Mouse (Mus musculus) megakaryocyte, embryonic 14.5 days (primary cell): ENCODE measurements around the gene Ttll10.

Experiments
- FLI1 ChIP-seq: IDR thresholded peaks from 2 replicates; pipeline ENCODE4 v1.6.1; 2012; ENCODE audit warnings: low read length, inconsistent platforms, mixed read lengths
- GATA1 ChIP-seq: IDR thresholded peaks from 3 replicates; pipeline ENCODE4 v1.6.1; 2012; ENCODE audit warnings: mixed read lengths, low read length, inconsistent platforms, borderline replicate concordance

DNA sequence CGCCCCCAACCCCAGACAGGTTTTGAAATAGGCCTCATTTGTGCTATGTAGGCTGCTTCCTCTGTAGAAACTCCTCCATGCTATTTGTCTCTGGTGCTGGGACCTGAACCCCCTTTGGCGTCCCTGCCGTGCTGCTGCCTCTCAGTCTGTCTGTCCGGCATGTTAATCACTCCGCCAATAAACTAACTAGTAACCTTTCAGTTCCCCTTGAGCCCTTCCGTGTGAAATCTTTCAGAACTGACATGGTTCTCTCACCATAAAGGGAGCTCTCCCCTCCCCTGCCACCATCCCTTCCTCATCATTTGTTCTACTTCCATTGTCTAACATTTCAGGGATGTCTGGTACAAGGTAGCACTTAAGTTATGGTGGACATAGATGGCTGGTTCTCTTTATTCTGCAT lies 40.2 kb upstream of the Ttll10 start:
- TF ChIP-seq GATA1 (no peak), FLI1 (no peak)
